Mouse (Mus musculus): ENCODE results near the gene Serinc5. TPM values are rescaled to one million over a fixed set of nuclear protein-coding genes. Genes with fewer than 3 reads are reported as not detected.
A peak's percentile ranks its signal among the peaks of the same experiment; 100 is the strongest.
"Not testable (repeated sequence)": the region's sequence is repeated elsewhere in the genome, so short reads cannot be mapped to it uniquely, and the experiment has no call there.

Gene Serinc5
- polyA plus RNA-seq, 1 experiment from 2014 or later, result 12.4 TPM

GRCm38 (mm10) chr13:92593731-92594396 is 17.0 kb upstream of the Serinc5 start:
- Histone ChIP-seq H3K4me1 (peaks cover 8% of the 10 kb centered on the region), H3K27me3 (no peaks in the 10 kb centered on the region), H3K4me3 (no peak overlapping the region), H3K9me3 (no peaks in the 10 kb centered on the region), H3K4me2 (replicated peaks) (no peak overlapping the region), H3K9ac (no peak overlapping the region), H3K36me3 (no peaks in the 10 kb centered on the region), H3K27ac (no peak overlapping the region)
- no peak for ATAC-seq (ENCODE audit: insufficient number of reproducible peaks, insufficient read depth, low FRiP score, low TSS enrichment)
- WGBS, result 28% methylated on average over 3 of the region's 3 CpGs

GRCm38 (mm10) chr13:92594481-92594880 is 16.4 kb upstream of the Serinc5 start:
- Histone ChIP-seq H3K27me3 (no peaks in the 10 kb centered on the region), H3K9ac (no peak overlapping the region), H3K4me1 (peaks cover 8% of the 10 kb centered on the region), H3K9me3 (no peaks in the 10 kb centered on the region), H3K36me3 (no peaks in the 10 kb centered on the region), H3K4me3 (no peak overlapping the region), H3K27ac (no peak overlapping the region), H3K4me2 (replicated peaks) (no peak overlapping the region)
- ATAC-seq (ENCODE audit: insufficient number of reproducible peaks, insufficient read depth, low FRiP score, low TSS enrichment), result peak; percentile 41; the same call in 1 of the 2 replicates
- 48% methylated on average over 6 of the region's 6 CpGs for WGBS

- Histone ChIP-seq H3K27me3 (no peaks in the 10 kb centered on the region), H3K4me2 (replicated peaks) (no peak overlapping the region), H3K27ac (no peak overlapping the region), H3K36me3 (no peaks in the 10 kb centered on the region), H3K9ac (no peak overlapping the region), H3K9me3 (no peaks in the 10 kb centered on the region), H3K4me3 (no peak overlapping the region), H3K4me1 (peaks cover 8% of the 10 kb centered on the region)
- WGBS, result 85% methylated on average over 3 of the region's 3 CpGs
- no peak for ATAC-seq (ENCODE audit: insufficient number of reproducible peaks, insufficient read depth, low FRiP score, low TSS enrichment)
Observed at GRCm38 (mm10) chr13:92594907-92595306, 16.0 kb upstream of the Serinc5 start.

- Histone ChIP-seq H3K27me3 (no peaks in the 10 kb centered on the region), H3K36me3 (no peaks in the 10 kb centered on the region), H3K27ac (no peak overlapping the region), H3K9ac (no peak overlapping the region), H3K4me1 (peaks cover 8% of the 10 kb centered on the region), H3K4me2 (replicated peaks) (no peak overlapping the region), H3K9me3 (no peaks in the 10 kb centered on the region), H3K4me3 (no peak overlapping the region)
- no peak for ATAC-seq (ENCODE audit: insufficient number of reproducible peaks, insufficient read depth, low FRiP score, low TSS enrichment)
- WGBS, result 65% methylated on average over 3 of the region's 3 CpGs
Observed at GRCm38 (mm10) chr13:92595424-92595823, 15.5 kb upstream of the Serinc5 start.

GRCm38 (mm10) chr13:92605306-92605705 is 5.6 kb upstream of the Serinc5 start:
- not testable (repeated sequence) for H3K9me3 ChIP-seq; H3K4me2 ChIP-seq (replicated peaks); H3K27ac ChIP-seq; H3K36me3 ChIP-seq; H3K27me3 ChIP-seq; ATAC-seq (ENCODE audit: insufficient number of reproducible peaks, insufficient read depth, low FRiP score, low TSS enrichment); H3K4me3 ChIP-seq; H3K4me1 ChIP-seq; H3K9ac ChIP-seq
- 76% methylated on average over 4 of the region's 4 CpGs for WGBS

GRCm38 (mm10) chr13:92609486-92610310 is 1.2 kb upstream of the Serinc5 start:
- whole genome bisulfite sequencing, result 9% methylated on average over 13 of the region's 13 CpGs
- H3K27ac ChIP-seq, result peak overlapping the region; percentile 91

GRCm38 (mm10) chr13:92611254-92611784 is 428 bp downstream of the Serinc5 start:
- WGBS, result 0% methylated on average over 42 of the region's 43 CpGs
- H3K4me2 ChIP-seq (replicated peaks), result peak overlapping the region; percentile 87
- peaks cover 5% of the 10 kb centered on the region; the same call in 1 of the 2 replicates for H3K4me1 ChIP-seq
- peak overlapping the region; percentile 71 for H3K9ac ChIP-seq
- H3K27me3 ChIP-seq, result no peaks in the 10 kb centered on the region
- H3K27ac ChIP-seq, result peak overlapping the region; percentile 80
- H3K9me3 ChIP-seq, result no peaks in the 10 kb centered on the region
- peak; percentile 52; the same call in 1 of the 2 replicates for ATAC-seq (ENCODE audit: insufficient number of reproducible peaks, insufficient read depth, low FRiP score, low TSS enrichment)
- peak overlapping the region; percentile 62 for H3K4me3 ChIP-seq
- H3K36me3 ChIP-seq, result no peaks in the 10 kb centered on the region

More at GRCm38 (mm10) chr13:92609486-92610310, 1.2 kb upstream of the Serinc5 start:
- Histone ChIP-seq H3K4me3 (peak overlapping the region; percentile 62), H3K4me2 (replicated peaks) (peak overlapping the region; percentile 87), H3K9me3 (no peaks in the 10 kb centered on the region), H3K27me3 (no peaks in the 10 kb centered on the region), H3K36me3 (no peaks in the 10 kb centered on the region), H3K9ac (no peak overlapping the region; the same call in 1 of the 2 replicates), H3K4me1 (peaks cover 5% of the 10 kb centered on the region; the same call in 1 of the 2 replicates)
- ATAC-seq (ENCODE audit: insufficient number of reproducible peaks, insufficient read depth, low FRiP score, low TSS enrichment), result no peak

GRCm38 (mm10) chr13:92611917-92612316 is 1.0 kb downstream of the Serinc5 start:
- H3K27me3 ChIP-seq, result no peaks in the 10 kb centered on the region
- peak overlapping the region; percentile 62 for H3K4me3 ChIP-seq
- no peak for ATAC-seq (ENCODE audit: insufficient number of reproducible peaks, insufficient read depth, low FRiP score, low TSS enrichment)
- H3K9ac ChIP-seq, result peak overlapping the region; percentile 71
- 0 out of 2 replicates have a peak overlapping the region, but pooled peaks have one; percentile 7 for H3K27ac ChIP-seq
- H3K9me3 ChIP-seq, result no peaks in the 10 kb centered on the region
- WGBS, result 5% methylated on average over 7 of the region's 7 CpGs
- peak overlapping the region; percentile 87 for H3K4me2 ChIP-seq (replicated peaks)
- no peaks in the 10 kb centered on the region for H3K36me3 ChIP-seq
- peaks cover 5% of the 10 kb centered on the region; the same call in 1 of the 2 replicates for H3K4me1 ChIP-seq

- H3K4me2 ChIP-seq (replicated peaks), result no peak overlapping the region
- H3K36me3 ChIP-seq, result no peaks in the 10 kb centered on the region
- no peak overlapping the region for H3K27ac ChIP-seq
- no peak for ATAC-seq (ENCODE audit: insufficient number of reproducible peaks, insufficient read depth, low FRiP score, low TSS enrichment)
- H3K9me3 ChIP-seq, result no peaks in the 10 kb centered on the region
- no peak overlapping the region for H3K4me3 ChIP-seq
- WGBS, result 88% methylated on average over 5 of the region's 5 CpGs
- H3K9ac ChIP-seq, result no peak overlapping the region
- H3K4me1 ChIP-seq, result peaks cover 5% of the 10 kb centered on the region; the same call in 1 of the 2 replicates
- H3K27me3 ChIP-seq, result no peaks in the 10 kb centered on the region
Observed at GRCm38 (mm10) chr13:92613094-92613493, 2.2 kb downstream of the Serinc5 start.

- WGBS, result 81% methylated on average over 5 of the region's 5 CpGs
- no peak for ATAC-seq (ENCODE audit: insufficient number of reproducible peaks, insufficient read depth, low FRiP score, low TSS enrichment)
- H3K9ac ChIP-seq, result no peak overlapping the region
Observed at GRCm38 (mm10) chr13:92615201-92615600, 4.3 kb downstream of the Serinc5 start.

GRCm38 (mm10) chr13:92616459-92616858 is 5.6 kb downstream of the Serinc5 start:
- no peak for ATAC-seq (ENCODE audit: insufficient number of reproducible peaks, insufficient read depth, low FRiP score, low TSS enrichment)
- H3K9me3 ChIP-seq, result no peaks in the 10 kb centered on the region
- no peaks in the 10 kb centered on the region for H3K4me1 ChIP-seq
- no peak overlapping the region for H3K4me2 ChIP-seq (replicated peaks)
- no peaks in the 10 kb centered on the region for H3K36me3 ChIP-seq
- H3K9ac ChIP-seq, result no peak overlapping the region
- no peaks in the 10 kb centered on the region for H3K27me3 ChIP-seq
- no peak overlapping the region for H3K27ac ChIP-seq
- WGBS, result 90% methylated on average over 8 of the region's 8 CpGs
- no peak overlapping the region for H3K4me3 ChIP-seq

More at GRCm38 (mm10) chr13:92615201-92615600, 4.3 kb downstream of the Serinc5 start:
- no peak overlapping the region for H3K4me2 ChIP-seq (replicated peaks)
- H3K27ac ChIP-seq, result no peak overlapping the region
- no peaks in the 10 kb centered on the region for H3K36me3 ChIP-seq
- no peaks in the 10 kb centered on the region for H3K4me1 ChIP-seq
- H3K9me3 ChIP-seq, result no peaks in the 10 kb centered on the region
- H3K27me3 ChIP-seq, result no peaks in the 10 kb centered on the region
- no peak overlapping the region for H3K4me3 ChIP-seq
